Mouse (Mus musculus) liver, embryonic 16.5 days (tissue): ENCODE measurements around the gene Fmn2. TPM values are rescaled to one million over a fixed set of nuclear protein-coding genes. Genes with fewer than 3 reads are reported as not detected.

Experiments
- ATAC-seq: fragments of 200-750 bp; cut with Nextera tagmentation; 2 replicates; pipeline ENCODE4 v1.8.0; 2017; ENCODE audit warnings: low read depth, mild to moderate bottlenecking, moderate number of reproducible peaks, moderate library complexity
- H3K27ac ChIP-seq: fragments of 300-500 bp; sonication (generic); 2 replicates; pipeline ENCODE4 v1.5.1; 2014; ENCODE audit warnings: mild to moderate bottlenecking, low read length
- H3K27me3 ChIP-seq: fragments of 300-500 bp; sonication (generic); 2 replicates; pipeline ENCODE4 v1.6.1; 2014; ENCODE audit warnings: low read depth, low read length, mixed read lengths; ENCODE audit not compliant: control insufficient read depth, insufficient read depth
- H3K36me3 ChIP-seq: fragments of 300-500 bp; sonication (generic); 2 replicates; pipeline ENCODE4 v1.6.1; 2014; ENCODE audit warnings: mild to moderate bottlenecking; ENCODE audit not compliant: control insufficient read depth, insufficient read depth
- H3K4me1 ChIP-seq: fragments of 300-500 bp; sonication (generic); 2 replicates; pipeline ENCODE4 v1.6.1; 2014; ENCODE audit warnings: low read depth, low read length, mixed read lengths; ENCODE audit not compliant: control insufficient read depth
- H3K4me2 ChIP-seq: fragments of 300-500 bp; sonication (generic); 2 replicates; pipeline ENCODE4 v1.6.1; 2014; ENCODE audit warnings: low read depth, low read length, mixed read lengths
- H3K4me3 ChIP-seq: fragments of 300-500 bp; sonication (generic); 2 replicates; pipeline ENCODE4 v1.5.1; 2014; ENCODE audit warnings: low read depth, mild to moderate bottlenecking, low read length
- H3K9ac ChIP-seq: fragments of 300-500 bp; sonication (generic); 2 replicates; pipeline ENCODE4 v1.6.1; 2014; ENCODE audit warnings: low read depth, low read length
- H3K9me3 ChIP-seq: fragments of 300-500 bp; sonication (generic); replicated peaks from 2 replicates; pipeline ENCODE4 v1.6.1; 2016; ENCODE audit warnings: low read length; ENCODE audit not compliant: control insufficient read depth
- WGBS: fragments of 180-500 bp; shearing (Covaris S2); extraction: QIAGEN DNeasy Blood & Tissue Kit; methylation state at CpG from one replicate; pipeline ENCODE4 v1.1.7; 2014; ENCODE audit not compliant: insufficient replicate concordance; 5-methylcytosine and 5-hydroxymethylcytosine counted together
- polyA plus RNA-seq: library from polyadenylated mRNA; unstranded; fragments of >200 nt; fragmentation: Nextera tagmentation; extraction: Ambion mirVana; gene quantifications from 2 replicates; pipeline ENCODE4 v1.2.1, GENCODE M21; 2015

The Fmn2 gene
- polyA plus RNA-seq, 1 experiment from 2014 or later, result 0.04 TPM

- Histone ChIP-seq H3K4me3 (no peak overlapping the region), H3K9ac (no peak overlapping the region), H3K27me3 (no peaks in the 10 kb centered on the region), H3K4me1 (no peaks in the 10 kb centered on the region), H3K27ac (no peak overlapping the region), H3K36me3 (no peaks in the 10 kb centered on the region), H3K9me3 (no peaks in the 10 kb centered on the region), H3K4me2 (no peak overlapping the region)
- no peak for ATAC-seq
- 65% methylated on average over 10 of the region's 10 CpGs for WGBS
Observed at GRCm38 (mm10) chr1:174860407-174861118, 358.9 kb downstream of the Fmn2 start.

Other genes starting within 250 kb of the Fmn2 start
- 0.11 and 0.13 TPM in 2 replicates for gene Olfr419, start 249.8 kb upstream of the Fmn2 start, polyA plus RNA-seq
- not detected in 2 replicates for gene Mptx1, start 171.3 kb upstream of the Fmn2 start, polyA plus RNA-seq
- gene Olfr417, start 136.7 kb upstream of the Fmn2 start, polyA plus RNA-seq, result 0.04 TPM in 1 of 2 replicates, not detected in the other
- not detected in 2 replicates for gene Olfr248, start 110.8 kb upstream of the Fmn2 start, polyA plus RNA-seq
- not detected in 2 replicates for gene Olfr414, start 77.8 kb upstream of the Fmn2 start, polyA plus RNA-seq
- gene Olfr220, start 59.7 kb upstream of the Fmn2 start, polyA plus RNA-seq, result not detected in 2 replicates